Mouse (Mus musculus): ENCODE results near the gene Abcb8. TPM values are rescaled to one million over a fixed set of nuclear protein-coding genes. Genes with fewer than 3 reads are reported as not detected.
A peak's percentile ranks its signal among the peaks of the same experiment; 100 is the strongest.

Abcb8 gene
- polyA plus RNA-seq, 1 experiment from 2014 or later, result 48.7 TPM

DNA sequence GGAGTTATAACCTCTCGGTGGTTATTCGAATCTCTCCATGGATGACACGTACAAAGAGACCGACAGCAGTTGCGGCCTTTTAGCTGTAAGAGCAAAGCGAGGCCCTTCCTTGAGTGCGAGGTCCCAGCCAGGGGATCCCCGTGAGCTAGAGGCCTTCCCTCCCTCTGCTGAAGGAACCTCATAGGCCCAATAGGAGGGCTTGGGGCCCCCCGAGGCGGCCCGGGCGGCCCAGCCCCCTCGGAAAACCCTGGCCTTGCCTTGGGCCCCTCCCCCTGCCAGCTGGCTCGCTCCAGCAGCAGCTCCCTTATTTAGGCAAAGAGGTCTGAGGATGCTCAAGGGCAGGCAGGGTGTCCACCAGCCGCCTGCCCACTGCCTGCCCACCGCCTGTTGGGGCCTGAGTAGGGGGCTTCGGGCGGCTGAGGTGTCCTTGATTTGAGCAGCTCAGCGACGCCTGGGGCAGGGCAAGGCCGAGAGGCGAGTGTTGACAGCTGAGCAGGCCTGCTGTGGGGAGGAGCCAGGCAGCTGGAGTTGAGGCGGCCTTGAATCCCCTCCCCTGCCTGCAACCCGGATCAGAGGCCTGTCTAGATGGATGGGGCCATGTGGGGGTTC, 41.1 kb upstream of the Abcb8 start:
- peaks cover 47% of the 10 kb centered on the region for H3K4me1 ChIP-seq
- peak overlapping the region; percentile 62 for H3K9ac ChIP-seq (replicated peaks)
- ATAC-seq (replicated peaks), result peak; percentile 32
- peak overlapping the region; percentile 58 for H3K4me3 ChIP-seq
- peak overlapping the region; percentile 85 for H3K4me2 ChIP-seq (replicated peaks)
- peaks cover 26% of the 10 kb centered on the region; the same call in 1 of the 2 replicates for H3K27me3 ChIP-seq
- no peaks in the 10 kb centered on the region for H3K9me3 ChIP-seq
- peak overlapping the region; percentile 87 for H3K27ac ChIP-seq (replicated peaks)
- no peaks in the 10 kb centered on the region for H3K36me3 ChIP-seq
- WGBS, result 2% methylated on average over 24 of the region's 24 CpGs

GRCm38 (mm10) chr5:24353327-24353726, 40.1 kb upstream of the Abcb8 start:
- no peaks in the 10 kb centered on the region for H3K9me3 ChIP-seq
- no peak overlapping the region for H3K9ac ChIP-seq (replicated peaks)
- no peak overlapping the region for H3K4me2 ChIP-seq (replicated peaks)
- no peaks in the 10 kb centered on the region for H3K36me3 ChIP-seq
- no peak overlapping the region for H3K4me3 ChIP-seq
- H3K4me1 ChIP-seq, result peaks cover 42% of the 10 kb centered on the region
- no peak overlapping the region for H3K27ac ChIP-seq (replicated peaks)
- no peak for ATAC-seq (replicated peaks)
- H3K27me3 ChIP-seq, result peaks cover 26% of the 10 kb centered on the region; the same call in 1 of the 2 replicates
- WGBS, result 39% methylated on average over 4 of the region's 4 CpGs

GRCm38 (mm10) chr5:24356764-24357163, 36.7 kb upstream of the Abcb8 start:
- peaks cover 14% of the 10 kb centered on the region for H3K4me1 ChIP-seq
- H3K27ac ChIP-seq (replicated peaks), result no peak overlapping the region
- no peaks in the 10 kb centered on the region for H3K36me3 ChIP-seq
- ATAC-seq (replicated peaks), result no peak
- peaks cover 11% of the 10 kb centered on the region; the same call in 1 of the 2 replicates for H3K27me3 ChIP-seq
- no peak overlapping the region for H3K4me2 ChIP-seq (replicated peaks)
- H3K4me3 ChIP-seq, result no peak overlapping the region
- no peak overlapping the region for H3K9ac ChIP-seq (replicated peaks)
- 49% methylated on average over 4 of the region's 4 CpGs for WGBS
- H3K9me3 ChIP-seq, result no peaks in the 10 kb centered on the region

- peaks cover 7% of the 10 kb centered on the region for H3K4me1 ChIP-seq
- 15% methylated on average over 7 of the region's 7 CpGs for WGBS
- no peaks in the 10 kb centered on the region for H3K9me3 ChIP-seq
- H3K27ac ChIP-seq (replicated peaks), result no peak overlapping the region
- peaks cover 10% of the 10 kb centered on the region; the same call in 1 of the 2 replicates for H3K27me3 ChIP-seq
- ATAC-seq (replicated peaks), result no peak
- H3K4me2 ChIP-seq (replicated peaks), result no peak overlapping the region
- no peak overlapping the region for H3K9ac ChIP-seq (replicated peaks)
- no peak overlapping the region for H3K4me3 ChIP-seq
- no peaks in the 10 kb centered on the region for H3K36me3 ChIP-seq
Observed at GRCm38 (mm10) chr5:24357461-24357860, 36.0 kb upstream of the Abcb8 start.

DNA sequence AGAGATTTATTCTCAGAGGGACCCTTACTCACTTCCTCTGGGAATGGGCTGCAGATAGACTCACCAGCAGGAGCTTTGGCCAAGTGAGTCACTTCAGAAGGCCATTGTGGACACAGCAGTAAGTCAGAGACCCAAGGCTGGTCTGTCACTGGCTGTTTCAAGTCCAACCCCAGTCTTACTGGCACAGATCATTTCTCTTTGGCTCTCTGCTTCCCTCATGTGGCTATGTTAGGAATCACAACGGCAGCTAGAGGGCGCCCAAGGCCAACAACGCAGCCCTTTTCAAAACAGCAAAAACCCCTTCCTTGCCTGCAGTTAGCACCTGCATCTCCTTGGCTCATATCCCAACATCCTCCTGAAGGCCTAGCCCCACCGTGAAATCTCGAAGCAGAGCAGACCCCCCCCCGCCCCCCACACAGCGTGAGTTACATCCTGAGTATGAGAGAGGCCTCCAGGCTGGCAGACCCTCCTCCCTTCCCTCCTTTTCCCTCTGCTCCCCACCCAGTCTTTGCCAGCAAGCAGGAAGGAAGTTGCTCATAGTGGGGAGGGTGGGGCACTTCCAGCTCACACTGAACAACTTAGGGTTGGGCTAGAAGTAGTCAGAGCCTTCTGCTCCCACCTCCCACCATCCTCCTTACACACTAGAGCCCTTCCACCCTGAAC, 32.5 kb upstream of the Abcb8 start:
- 0% methylated on average over 7 of the region's 7 CpGs for WGBS

GRCm38 (mm10) chr5:24363467-24363866, 30.0 kb upstream of the Abcb8 start:
- Histone ChIP-seq H3K27me3 (no peaks in the 10 kb centered on the region), H3K4me3 (no peak overlapping the region), H3K4me1 (no peaks in the 10 kb centered on the region), H3K9ac (replicated peaks) (no peak overlapping the region), H3K27ac (replicated peaks) (no peak overlapping the region), H3K36me3 (no peaks in the 10 kb centered on the region), H3K4me2 (replicated peaks) (no peak overlapping the region), H3K9me3 (no peaks in the 10 kb centered on the region)
- 82% methylated on average over 2 of the region's 2 CpGs for WGBS
- no peak for ATAC-seq (replicated peaks)

More for the DNA sequence above, 32.5 kb upstream of the Abcb8 start:
- peak; percentile 73 for ATAC-seq (replicated peaks)
- Histone ChIP-seq H3K27ac (replicated peaks) (no peak overlapping the region), H3K27me3 (no peaks in the 10 kb centered on the region), H3K4me3 (no peak overlapping the region), H3K36me3 (no peaks in the 10 kb centered on the region), H3K4me1 (no peaks in the 10 kb centered on the region), H3K9me3 (no peaks in the 10 kb centered on the region), H3K4me2 (replicated peaks) (no peak overlapping the region), H3K9ac (replicated peaks) (no peak overlapping the region)

GRCm38 (mm10) chr5:24364061-24364460, 29.4 kb upstream of the Abcb8 start:
- Histone ChIP-seq H3K9ac (replicated peaks) (no peak overlapping the region), H3K36me3 (no peaks in the 10 kb centered on the region), H3K27me3 (no peaks in the 10 kb centered on the region), H3K27ac (replicated peaks) (no peak overlapping the region), H3K4me2 (replicated peaks) (no peak overlapping the region), H3K4me1 (no peaks in the 10 kb centered on the region), H3K4me3 (no peak overlapping the region), H3K9me3 (no peaks in the 10 kb centered on the region)
- WGBS, result 63% methylated on average over 3 of the region's 3 CpGs
- no peak for ATAC-seq (replicated peaks)

DNA sequence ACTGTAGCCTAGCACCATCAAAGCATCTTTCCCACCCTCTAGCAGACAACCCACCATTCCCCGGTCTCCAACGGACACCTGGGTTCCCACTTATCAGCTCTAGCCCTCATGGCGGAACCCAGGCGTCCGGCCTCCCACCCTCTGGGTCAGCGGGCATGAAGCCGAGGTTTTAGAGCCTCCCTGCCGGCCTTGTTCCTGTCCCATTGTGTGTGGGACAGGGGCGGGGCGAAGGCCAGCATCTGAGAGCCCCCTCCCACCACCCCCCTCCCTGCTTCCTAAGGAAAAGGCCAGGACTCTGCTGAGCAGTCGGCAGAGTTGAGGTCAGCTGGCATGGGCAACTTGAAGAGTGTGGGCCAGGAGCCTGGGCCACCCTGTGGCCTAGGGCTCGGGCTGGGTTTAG, 29.0 kb upstream of the Abcb8 start, which contains the start of gene Nos3:
Gene Nos3, plus strand, starts transcription at position 303 of the 400 bp plus-strand sequence.
- no peak within 1 kb of the TSS for H3K27ac ChIP-seq (replicated peaks)

GRCm38 (mm10) chr5:24364963-24365362, 28.5 kb upstream of the Abcb8 start:
- H3K9me3 ChIP-seq, result no peaks in the 10 kb centered on the region
- H3K36me3 ChIP-seq, result no peaks in the 10 kb centered on the region
- no peak for ATAC-seq (replicated peaks)
- H3K4me3 ChIP-seq, result no peak overlapping the region
- no peaks in the 10 kb centered on the region for H3K4me1 ChIP-seq
- H3K9ac ChIP-seq (replicated peaks), result no peak overlapping the region; the same call in 1 of the 2 replicates
- 82% methylated on average over 10 of the region's 10 CpGs for WGBS
- H3K4me2 ChIP-seq (replicated peaks), result no peak overlapping the region
- H3K27ac ChIP-seq (replicated peaks), result no peak overlapping the region
- no peaks in the 10 kb centered on the region for H3K27me3 ChIP-seq

More for the DNA sequence above, 29.0 kb upstream of the Abcb8 start, which contains the start of gene Nos3:
- Histone ChIP-seq H3K4me3 (no peak within 1 kb of the TSS), H3K27me3 (no peaks in the 10 kb centered on the region), H3K9ac (replicated peaks) (no peak within 1 kb of the TSS; the same call in 1 of the 2 replicates), H3K4me2 (replicated peaks) (no peak within 1 kb of the TSS), H3K4me1 (no peaks in the 10 kb centered on the region), H3K9me3 (no peaks in the 10 kb centered on the region), H3K36me3 (no peaks in the 10 kb centered on the region)
- WGBS, result 29% methylated on average over 12 of the region's 12 CpGs
- no peak for ATAC-seq (replicated peaks)

DNA sequence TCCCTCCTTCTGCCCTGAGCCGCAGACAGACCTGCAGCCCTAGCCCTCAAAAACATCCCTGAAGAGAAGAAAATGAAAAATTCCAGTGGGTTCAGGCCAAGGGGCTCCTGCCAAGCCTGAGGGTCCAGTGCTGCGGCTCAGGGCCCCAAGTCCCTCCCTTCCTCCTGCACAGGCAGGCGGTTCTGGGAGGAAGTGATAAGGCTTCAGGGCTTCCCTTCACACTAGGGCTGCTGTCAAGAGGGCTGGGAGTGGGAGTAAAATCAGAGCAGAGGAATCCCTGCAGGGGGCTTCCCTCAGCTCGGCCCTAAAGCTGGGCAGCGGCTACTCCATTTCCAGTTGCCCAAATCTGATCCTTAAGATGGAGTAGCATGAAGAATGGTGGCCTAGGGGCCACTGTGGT, 27.9 kb upstream of the Abcb8 start:
- no peaks in the 10 kb centered on the region for H3K4me1 ChIP-seq
- WGBS, result 64% methylated on average over 5 of the region's 5 CpGs
- no peaks in the 10 kb centered on the region for H3K9me3 ChIP-seq
- no peak overlapping the region for H3K4me2 ChIP-seq (replicated peaks)
- no peak overlapping the region for H3K4me3 ChIP-seq
- no peak for ATAC-seq (replicated peaks)
- no peaks in the 10 kb centered on the region for H3K27me3 ChIP-seq
- H3K9ac ChIP-seq (replicated peaks), result no peak overlapping the region
- H3K36me3 ChIP-seq, result no peaks in the 10 kb centered on the region
- H3K27ac ChIP-seq (replicated peaks), result no peak overlapping the region

DNA sequence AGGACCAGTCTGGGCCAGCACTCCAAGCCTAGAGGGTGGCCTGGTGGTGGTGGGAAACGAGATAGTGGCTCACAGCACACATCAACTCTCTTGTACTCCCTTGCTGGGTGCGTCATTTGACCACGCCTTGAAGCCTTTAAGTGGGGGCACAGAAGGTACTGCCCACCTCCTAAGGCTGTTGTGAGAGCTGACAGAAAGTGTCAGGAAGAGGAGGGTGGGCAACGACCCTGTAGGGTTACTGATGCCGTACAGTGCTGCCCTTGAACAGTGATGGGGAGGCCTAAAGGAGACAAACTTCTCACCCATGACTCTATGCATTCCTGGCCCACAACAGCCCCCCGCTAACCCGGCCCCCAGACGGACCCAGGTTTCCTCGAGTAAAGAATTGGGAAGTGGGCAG, 27.0 kb upstream of the Abcb8 start:
- Histone ChIP-seq H3K4me1 (no peaks in the 10 kb centered on the region), H3K27ac (replicated peaks) (no peak overlapping the region), H3K9me3 (no peaks in the 10 kb centered on the region), H3K36me3 (no peaks in the 10 kb centered on the region), H3K9ac (replicated peaks) (no peak overlapping the region), H3K4me3 (no peak overlapping the region), H3K4me2 (replicated peaks) (no peak overlapping the region), H3K27me3 (no peaks in the 10 kb centered on the region)
- 87% methylated on average over 9 of the region's 9 CpGs for WGBS
- ATAC-seq (replicated peaks), result no peak

- Histone ChIP-seq H3K27me3 (no peaks in the 10 kb centered on the region), H3K9me3 (no peaks in the 10 kb centered on the region), H3K4me3 (no peak overlapping the region), H3K9ac (replicated peaks) (no peak overlapping the region), H3K4me2 (replicated peaks) (no peak overlapping the region), H3K4me1 (peaks cover 9% of the 10 kb centered on the region), H3K36me3 (no peaks in the 10 kb centered on the region), H3K27ac (replicated peaks) (no peak overlapping the region)
- no peak for ATAC-seq (replicated peaks)
- WGBS, result 81% methylated on average over 9 of the region's 9 CpGs
Observed at GRCm38 (mm10) chr5:24369767-24370166, 23.7 kb upstream of the Abcb8 start.
